Mouse (Mus musculus) heart, adult 2 months (tissue): ENCODE results near the gene Foxn3. TPM values are rescaled to one million over a fixed set of nuclear protein-coding genes. Genes with fewer than 3 reads are reported as not detected.
A peak's percentile ranks its signal among the peaks of the same experiment; 100 is the strongest.

Experiments
- DNase-seq, 2 experiments: peaks; one replicate each; pipeline ENCODE4 v3.0.0; 2021
- H3K27ac ChIP-seq: fragments of 200-600 bp; 2 replicates; pipeline ENCODE4 v1.8.1; 2022
- H3K27me3 ChIP-seq: fragments of 200-500 bp; 2 replicates; pipeline ENCODE4 v1.6.1; 2012; ENCODE audit warnings: mild to moderate bottlenecking, low read length, inconsistent platforms, mixed read lengths; ENCODE audit not compliant: control insufficient read depth, insufficient read depth
- H3K36me3 ChIP-seq: fragments of 200-500 bp; 2 replicates; pipeline ENCODE4 v1.6.1; 2012; ENCODE audit warnings: low read length, inconsistent platforms; ENCODE audit not compliant: control insufficient read depth, insufficient read depth
- H3K4me1 ChIP-seq: fragments of 200-500 bp; 2 replicates; pipeline ENCODE4 v1.6.1; 2011; ENCODE audit warnings: low read length; ENCODE audit not compliant: control insufficient read depth, insufficient read depth
- H3K4me3 ChIP-seq: fragments of 200-600 bp; 2 replicates; pipeline ENCODE4 v1.8.1; 2022
- H3K79me2 ChIP-seq: fragments of 200-500 bp; replicated peaks from 2 replicates; pipeline ENCODE4 v1.6.1; 2012; ENCODE audit warnings: mild to moderate bottlenecking, inconsistent platforms, low read length, moderate library complexity, mixed read lengths; ENCODE audit not compliant: control insufficient read depth, insufficient read depth
- H3K9ac ChIP-seq: fragments of 200-500 bp; 2 replicates; pipeline ENCODE4 v1.6.1; 2012; ENCODE audit warnings: low read depth, mild to moderate bottlenecking, control low read depth, inconsistent platforms, low read length, mixed read lengths
- CTCF ChIP-seq: fragments of 200-600 bp; IDR thresholded peaks from 2 replicates; pipeline ENCODE4 v1.8.1; 2022; ENCODE audit warnings: antibody characterized with exemption, mild to moderate bottlenecking, moderate library complexity
- EP300 ChIP-seq: fragments of 200-500 bp; IDR thresholded peaks from 2 replicates; pipeline ENCODE4 v1.6.1; 2011; ENCODE audit warnings: low read depth, low read length, control low read depth; ENCODE audit not compliant: insufficient read depth
- POLR2A ChIP-seq: fragments of 200-500 bp; IDR thresholded peaks from 2 replicates; pipeline ENCODE4 v1.6.1; 2011; ENCODE audit warnings: mild to moderate bottlenecking, low read depth, low read length, control low read depth; ENCODE audit not compliant: insufficient read depth
- WGBS: fragments of 180-500 bp; shearing (Covaris S2); methylation state at CpG from one replicate; pipeline ENCODE4 v1.1.7; 2018; 5-methylcytosine and 5-hydroxymethylcytosine counted together
- intact Hi-C: fragments of 180-260 bp; cut with DNase I; formaldehyde crosslinking; loops from one replicate; pipeline ENCODE4 v1.15.1; 2025
- polyA plus RNA-seq: library from polyadenylated mRNA; depleted of rRNA; stranded (reverse); fragments of >200 nt; gene quantifications from 2 replicates; pipeline ENCODE4 v1.2.3, GENCODE M21; 2012
- total RNA-seq, 2 experiments: library from RNA; stranded (reverse); gene quantifications; 2 replicates each; pipeline ENCODE4 v1.2.3; 2021

Foxn3 gene
- total and polyA plus RNA-seq, 3 experiments = 28.1 to 117 (median 106) TPM

GRCm38 (mm10) chr12:99284419-99285069, 278.8 kb downstream of the Foxn3 start:
- no peak overlapping the region for H3K9ac ChIP-seq
- H3K4me3 ChIP-seq = no peak overlapping the region
- no peak overlapping the region; the same call in 1 of the 2 replicates for H3K27ac ChIP-seq
- no peaks in the 10 kb centered on the region for H3K27me3 ChIP-seq
- H3K4me1 ChIP-seq = peaks cover 30% of the 10 kb centered on the region
- peaks cover 3% of the 10 kb centered on the region; the same call in 1 of the 2 replicates for H3K36me3 ChIP-seq
- TF ChIP-seq EP300 (no peak), POLR2A (no peak), CTCF (no peak)
- intact Hi-C loops = no loop called here
- peaks cover 17% of the 10 kb centered on the region for H3K79me2 ChIP-seq
- WGBS = 69% methylated on average over 8 of the region's 8 CpGs
- no peak for DNase-seq

- no peaks in the 10 kb centered on the region for H3K27me3 ChIP-seq
- DNase-seq = no peak
- WGBS = 74% methylated on average over 13 of the region's 13 CpGs
- no peak for TF ChIP-seq EP300
- no peak for TF ChIP-seq CTCF
- no peak for TF ChIP-seq POLR2A
- no peak overlapping the region for H3K9ac ChIP-seq
- peaks cover 26% of the 10 kb centered on the region for H3K4me1 ChIP-seq
- peaks cover 9% of the 10 kb centered on the region for H3K79me2 ChIP-seq
- intact Hi-C loops = no loop called here
- H3K36me3 ChIP-seq = peaks cover 4% of the 10 kb centered on the region; the same call in 1 of the 2 replicates
- no peak overlapping the region for H3K27ac ChIP-seq
- H3K4me3 ChIP-seq = no peak overlapping the region
Observed at GRCm38 (mm10) chr12:99280826-99281225, 282.6 kb downstream of the Foxn3 start.

- 41% methylated on average over 4 of the region's 4 CpGs for WGBS
- no peaks in the 10 kb centered on the region for H3K27me3 ChIP-seq
- H3K36me3 ChIP-seq = peaks cover 4% of the 10 kb centered on the region; the same call in 1 of the 2 replicates
- intact Hi-C loops = no loop called here
- peaks cover 23% of the 10 kb centered on the region for H3K4me1 ChIP-seq
- H3K9ac ChIP-seq = no peak overlapping the region
- H3K27ac ChIP-seq = no peak overlapping the region
- DNase-seq = no peak
- no peak overlapping the region for H3K4me3 ChIP-seq
- peaks cover 9% of the 10 kb centered on the region for H3K79me2 ChIP-seq
- TF ChIP-seq EP300 (no peak), POLR2A (no peak), CTCF (no peak)
Observed at GRCm38 (mm10) chr12:99280291-99280690, 283.1 kb downstream of the Foxn3 start.

- peaks cover 11% of the 10 kb centered on the region for H3K79me2 ChIP-seq
- no peak for TF ChIP-seq EP300
- TF ChIP-seq CTCF = no peak
- TF ChIP-seq POLR2A = no peak
- WGBS = 59% methylated on average over 4 of the region's 4 CpGs
- H3K4me3 ChIP-seq = no peak overlapping the region
- DNase-seq = no peak
- intact Hi-C loops = no loop called here
- H3K36me3 ChIP-seq = peaks cover 4% of the 10 kb centered on the region; the same call in 1 of the 2 replicates
- no peaks in the 10 kb centered on the region for H3K27me3 ChIP-seq
- no peak overlapping the region for H3K9ac ChIP-seq
- peaks cover 21% of the 10 kb centered on the region for H3K4me1 ChIP-seq
- peak overlapping the region; percentile 5; the same call in 1 of the 2 replicates for H3K27ac ChIP-seq
Observed at GRCm38 (mm10) chr12:99279426-99279825, 284.0 kb downstream of the Foxn3 start.

GRCm38 (mm10) chr12:99274589-99274988, 288.8 kb downstream of the Foxn3 start:
- no peak overlapping the region for H3K4me3 ChIP-seq
- H3K36me3 ChIP-seq = 0 out of 2 replicates have a peak, but pooled peaks cover 2% of the 10 kb centered on the region
- 81% methylated on average over 1 of the region's 1 CpGs for WGBS

GRCm38 (mm10) chr12:99269396-99269795, 294.0 kb downstream of the Foxn3 start:
- WGBS = 36% methylated on average over 8 of the region's 8 CpGs
- intact Hi-C loops = loop anchor here (5.0 kb wide), 1 partner anchor 73 kb away; no protein-coding TSS in a partner anchor
- Histone ChIP-seq H3K9ac (no peak overlapping the region), H3K79me2 (peaks cover 1% of the 10 kb centered on the region), H3K4me3 (no peak overlapping the region), H3K4me1 (peaks cover 13% of the 10 kb centered on the region), H3K27me3 (no peaks in the 10 kb centered on the region), H3K36me3 (no peaks in the 10 kb centered on the region), H3K27ac (peak overlapping the region; percentile 70)
- TF ChIP-seq POLR2A = no peak
- TF ChIP-seq EP300 = peak; percentile 41; the same call in 1 of the 2 replicates
- TF ChIP-seq CTCF = no peak
- peak in 1 of 2 experiments; percentile 71 for DNase-seq

More at GRCm38 (mm10) chr12:99274589-99274988, 288.8 kb downstream of the Foxn3 start:
- Histone ChIP-seq H3K9ac (no peak overlapping the region), H3K79me2 (peaks cover 4% of the 10 kb centered on the region), H3K4me1 (peaks cover 3% of the 10 kb centered on the region), H3K27me3 (no peaks in the 10 kb centered on the region), H3K27ac (no peak overlapping the region)
- DNase-seq = no peak
- TF ChIP-seq CTCF (no peak), EP300 (no peak), POLR2A (no peak)
- intact Hi-C loops = no loop called here
